Mouse (Mus musculus) stomach, embryonic 14.5 days (tissue): ENCODE data around the gene Csnk1g1. TPM values are rescaled to one million over a fixed set of nuclear protein-coding genes. Genes with fewer than 3 reads are reported as not detected.

ENCODE experiments used
- polyA plus RNA-seq: library from polyadenylated mRNA; unstranded; fragments of >200 nt; fragmentation: Nextera tagmentation; extraction: Ambion mirVana; gene quantifications from 2 replicates; pipeline ENCODE4 v1.2.1, GENCODE M21; 2014

Csnk1g1 gene
- polyA plus RNA-seq, 1 experiment from 2014 or later = 25.3 TPM

Other genes starting within 250 kb of the Csnk1g1 start
- 182 and 190 TPM in 2 replicates for gene Oaz2, start 240.9 kb upstream of the Csnk1g1 start, polyA plus RNA-seq
- 8.7 and 9.1 TPM in 2 replicates for gene Zfp609, start 81.4 kb upstream of the Csnk1g1 start, polyA plus RNA-seq
- gene Pclaf, start 18.7 kb upstream of the Csnk1g1 start, polyA plus RNA-seq = 176 and 179 TPM in 2 replicates
- gene Trip4, start 130 bp upstream of the Csnk1g1 start, polyA plus RNA-seq = 35.1 and 35.7 TPM in 2 replicates
- 658 and 678 TPM in 2 replicates for gene Ppib, start 151.3 kb downstream of the Csnk1g1 start, polyA plus RNA-seq
- gene Snx22, start 160.8 kb downstream of the Csnk1g1 start, polyA plus RNA-seq = 1.4 TPM in 2 replicates
- gene Snx1, start 217.7 kb downstream of the Csnk1g1 start, polyA plus RNA-seq = 125 TPM in 2 replicates
- 150 and 158 TPM in 2 replicates for gene Ciao2a, start 217.7 kb downstream of the Csnk1g1 start, polyA plus RNA-seq
- 6.4 and 7.1 TPM in 2 replicates for gene Dapk2, start 249.3 kb downstream of the Csnk1g1 start, polyA plus RNA-seq